Mouse (Mus musculus): ENCODE measurements around the gene Tcea2.

Gene Tcea2

DNA sequence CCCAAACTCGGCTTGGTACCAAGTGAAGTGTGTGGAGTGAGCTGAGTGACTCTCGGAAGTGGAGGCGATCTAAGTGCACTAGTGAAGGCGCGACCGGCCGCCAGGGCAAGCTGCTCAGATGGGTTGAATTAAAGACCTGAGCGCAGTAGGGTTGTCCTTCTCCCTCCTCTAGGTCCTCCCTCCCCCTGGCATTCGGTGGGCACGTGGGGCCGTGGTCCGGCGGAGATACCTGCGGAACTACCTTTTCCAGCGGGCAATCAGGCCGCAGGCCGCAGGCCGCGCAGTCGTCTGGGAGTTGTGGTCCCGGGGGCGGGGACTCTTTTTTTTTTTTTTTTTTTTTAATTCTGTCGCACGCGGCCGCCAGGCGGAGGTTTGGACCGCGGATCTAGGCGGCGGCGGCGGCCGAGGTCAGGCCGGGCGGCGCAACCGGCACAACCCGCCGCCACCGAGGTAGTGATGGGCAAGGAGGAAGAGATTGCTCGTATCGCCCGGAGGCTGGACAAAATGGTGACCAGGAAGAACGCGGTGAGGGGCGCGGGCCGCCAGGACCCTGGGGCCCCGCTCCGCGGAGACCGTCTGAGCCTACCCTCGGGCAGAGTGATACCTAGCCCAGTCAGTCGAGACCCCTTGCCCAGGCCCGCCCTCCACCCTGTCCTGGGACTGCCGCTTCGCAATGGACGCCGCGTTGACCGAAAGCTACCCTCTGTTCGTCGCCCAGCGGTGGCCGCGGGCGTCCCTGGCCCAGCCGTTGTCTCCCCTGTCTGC, at the start of gene Tcea2:
Gene Tcea2 (plus strand): TSS at position 360 of the 765 bp plus-strand sequence.
- DNase-seq (ENCODE audit: low spot score) = peak; percentile 73

DNA sequence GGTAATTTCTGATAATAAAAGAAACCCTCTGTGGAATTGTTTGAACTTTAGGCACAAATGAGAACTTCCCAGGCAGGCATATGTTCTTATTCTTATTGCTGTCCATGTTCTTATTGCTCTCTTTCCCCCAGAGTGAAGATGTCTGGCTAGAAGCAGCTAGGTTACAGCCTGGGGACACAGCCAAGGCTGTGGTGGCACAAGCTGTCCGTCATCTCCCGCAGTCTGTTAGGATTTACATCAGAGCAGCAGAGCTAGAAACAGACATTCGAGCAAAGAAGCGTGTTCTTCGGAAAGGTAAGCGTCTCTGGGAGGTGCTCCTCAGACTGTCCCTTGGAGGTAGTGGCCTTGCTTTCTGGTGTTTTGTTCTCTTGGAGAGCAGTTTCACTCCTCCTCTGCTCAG, 47.5 kb upstream of the Tcea2 start:
- no peak for DNase-seq (ENCODE audit: low spot score)

DNA sequence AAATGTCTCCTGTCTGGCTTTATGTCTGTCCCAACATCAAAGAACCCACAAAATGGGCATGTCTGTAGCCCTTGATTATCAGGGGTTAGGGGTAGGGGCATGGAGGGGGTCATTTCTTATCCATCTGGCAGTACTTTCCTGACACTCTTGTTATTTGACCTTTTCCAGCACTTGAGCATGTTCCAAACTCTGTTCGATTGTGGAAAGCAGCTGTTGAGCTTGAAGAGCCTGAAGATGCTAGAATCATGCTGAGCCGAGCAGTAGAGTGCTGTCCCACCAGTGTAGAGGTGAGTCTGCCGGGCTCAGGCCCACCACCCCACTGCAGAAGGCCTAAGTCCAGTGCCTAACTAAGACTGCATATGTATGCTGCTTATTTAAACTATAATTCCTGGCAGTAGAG, 44.2 kb upstream of the Tcea2 start:
- DNase-seq (ENCODE audit: low spot score) = no peak

DNA sequence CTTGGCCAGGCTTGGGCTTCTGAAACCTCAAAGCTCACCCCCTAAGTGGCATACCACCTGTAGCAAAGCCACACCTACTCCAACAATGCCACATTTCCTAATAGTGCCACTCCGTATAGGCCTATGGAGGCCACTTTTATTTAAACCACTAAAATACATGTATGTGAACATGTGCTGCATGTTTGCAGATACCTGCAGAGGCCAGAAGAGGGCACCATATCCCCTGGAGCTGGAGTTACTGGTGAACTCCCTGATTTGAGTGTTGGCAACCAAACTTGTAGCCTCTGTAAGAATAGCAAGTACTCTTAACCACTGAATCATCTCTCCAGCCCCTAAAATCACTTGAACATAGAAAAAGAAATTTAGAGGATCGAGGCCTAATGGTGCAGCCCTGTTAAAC, 35.7 kb upstream of the Tcea2 start:
- peak; percentile 58 for DNase-seq (ENCODE audit: low spot score)

DNA sequence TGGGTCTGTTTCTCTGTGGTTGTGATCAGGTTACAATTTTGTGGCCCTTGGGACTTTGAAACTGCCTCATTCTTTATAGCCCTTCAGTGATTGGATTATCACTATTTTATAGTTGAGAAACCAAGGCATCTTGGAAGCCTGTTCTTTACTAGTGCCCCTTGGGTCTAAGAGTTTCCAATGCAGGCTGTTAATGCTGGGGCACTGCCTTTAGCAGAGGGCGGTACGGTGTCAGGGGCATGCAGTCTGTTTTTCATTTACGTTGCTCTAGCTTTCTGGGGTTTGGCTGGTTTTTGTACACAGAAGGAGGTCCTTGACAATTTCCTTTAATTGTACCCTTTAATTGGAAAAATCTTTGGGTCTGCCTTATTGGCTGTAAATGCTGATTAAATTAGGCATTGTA, 34.4 kb upstream of the Tcea2 start:
- DNase-seq (ENCODE audit: low spot score) = no peak

DNA sequence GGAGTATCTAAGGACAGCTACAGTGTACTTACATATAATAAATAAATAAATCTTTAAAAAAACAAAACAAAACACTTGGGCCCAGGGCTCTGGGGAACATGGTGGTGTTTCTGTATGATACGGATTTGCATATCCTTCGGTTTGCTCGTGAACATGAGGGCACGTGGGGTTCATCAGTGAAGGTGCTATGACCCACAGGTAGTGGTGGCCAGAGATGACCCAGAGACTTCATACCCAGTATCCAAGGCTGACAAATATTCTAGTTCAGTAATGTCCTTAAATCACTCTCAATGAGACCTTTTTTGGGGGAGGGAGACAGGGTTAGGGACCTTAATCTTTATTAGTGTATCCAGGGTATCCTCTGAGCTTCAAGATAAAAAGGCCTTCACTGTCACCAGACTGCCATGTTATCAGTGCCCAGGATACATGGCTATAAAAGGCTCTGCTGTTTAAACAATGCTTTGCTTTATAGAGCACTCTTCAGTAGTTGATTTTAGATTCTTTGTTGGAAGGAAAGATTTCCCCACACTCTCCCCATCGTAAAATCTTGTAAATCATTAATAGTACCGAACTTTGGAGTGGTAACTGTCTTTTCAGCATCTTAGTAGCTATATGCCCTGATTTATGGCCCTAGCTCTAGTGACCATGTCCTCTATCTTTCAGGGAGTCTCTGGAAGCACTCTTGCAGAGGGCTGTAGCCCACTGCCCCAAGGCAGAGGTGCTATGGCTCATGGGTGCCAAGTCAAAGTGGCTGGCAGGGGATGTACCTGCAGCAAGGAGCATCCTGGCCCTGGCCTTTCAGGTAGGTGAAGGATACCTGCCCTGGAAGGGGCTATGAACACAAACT, 33.3 kb upstream of the Tcea2 start:
- no peak for DNase-seq (ENCODE audit: low spot score)

DNA sequence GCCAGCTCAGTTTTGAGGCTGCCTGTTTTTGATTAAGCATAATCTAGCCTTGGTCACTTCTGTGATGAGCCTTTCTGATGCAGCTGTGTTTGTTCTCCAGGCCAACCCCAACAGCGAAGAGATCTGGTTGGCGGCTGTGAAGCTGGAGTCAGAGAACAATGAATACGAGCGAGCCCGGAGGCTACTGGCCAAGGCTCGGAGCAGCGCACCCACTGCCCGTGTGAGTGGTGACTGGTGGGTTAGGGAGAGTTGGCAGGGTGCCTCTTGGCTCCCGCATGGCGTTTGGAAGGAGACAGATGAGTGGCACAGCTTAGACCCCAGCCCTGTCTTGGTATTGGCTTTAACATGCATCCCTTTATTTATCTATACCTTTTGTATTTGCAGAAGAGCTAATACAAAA, 31.2 kb upstream of the Tcea2 start:
- DNase-seq (ENCODE audit: low spot score) = no peak

DNA sequence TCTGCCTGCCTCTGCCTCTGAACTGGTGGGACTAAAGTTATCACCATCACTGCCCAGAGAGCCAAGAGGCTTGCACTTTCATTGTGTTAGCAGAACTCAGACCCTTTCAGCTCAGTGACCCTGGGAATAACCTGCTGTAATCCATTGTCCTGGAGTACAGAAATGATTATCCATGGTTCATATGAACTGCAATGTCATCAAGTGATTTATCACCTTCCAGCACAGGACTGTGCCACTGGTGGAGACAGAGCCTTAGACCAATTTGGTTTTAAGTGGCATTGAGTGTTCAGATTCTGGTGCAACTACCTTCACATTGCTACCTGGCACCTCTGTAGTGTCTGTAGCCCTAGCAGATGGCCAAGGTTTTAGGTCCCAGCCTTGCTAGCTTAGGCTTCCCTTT, 27.0 kb upstream of the Tcea2 start:
- DNase-seq (ENCODE audit: low spot score) = no peak

DNA sequence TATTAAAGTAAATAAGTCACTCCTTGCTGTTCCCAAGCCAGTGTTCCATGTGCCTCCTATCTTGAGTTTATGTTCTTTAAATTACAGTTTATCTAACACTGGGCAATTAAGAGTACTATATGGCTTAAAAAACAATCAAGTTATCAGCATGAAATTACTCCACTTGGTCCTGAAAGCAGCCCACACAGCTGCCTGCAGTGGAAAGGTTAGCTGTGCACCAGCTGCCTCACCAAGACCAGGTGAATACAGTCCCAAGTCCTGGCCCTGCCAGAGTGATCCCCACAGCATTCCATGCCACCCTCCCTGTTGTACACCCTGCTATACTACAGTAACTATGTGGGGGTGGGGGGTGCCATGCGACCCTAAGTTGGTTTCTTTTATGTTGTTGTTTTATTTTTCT, 26.6 kb upstream of the Tcea2 start:
- no peak for DNase-seq (ENCODE audit: low spot score)

DNA sequence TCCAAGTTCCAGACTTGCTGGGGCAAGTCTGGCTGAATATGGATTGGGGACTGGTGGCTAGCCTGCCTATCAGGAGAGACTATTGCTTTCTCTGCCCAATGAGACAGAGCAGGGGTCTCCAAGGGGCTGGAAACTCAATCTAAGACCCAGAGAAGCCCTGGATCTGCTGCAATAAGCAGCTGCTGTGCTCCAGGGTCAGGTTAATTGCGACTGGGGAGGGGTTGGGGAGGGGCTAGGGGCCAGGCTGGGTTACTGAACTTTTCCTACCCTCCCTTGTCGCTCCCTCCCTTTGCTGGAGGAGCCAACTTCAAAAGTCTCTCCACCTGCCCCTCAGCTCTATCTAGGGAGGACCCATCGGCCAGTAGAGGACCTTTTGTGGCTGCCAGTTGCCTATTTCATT, 23.4 kb upstream of the Tcea2 start, which contains the start of gene Gm29797:
Gene Gm29797 (plus strand): TSS at position 301 of the 400 bp plus-strand sequence.
- DNase-seq (ENCODE audit: low spot score) = no peak

DNA sequence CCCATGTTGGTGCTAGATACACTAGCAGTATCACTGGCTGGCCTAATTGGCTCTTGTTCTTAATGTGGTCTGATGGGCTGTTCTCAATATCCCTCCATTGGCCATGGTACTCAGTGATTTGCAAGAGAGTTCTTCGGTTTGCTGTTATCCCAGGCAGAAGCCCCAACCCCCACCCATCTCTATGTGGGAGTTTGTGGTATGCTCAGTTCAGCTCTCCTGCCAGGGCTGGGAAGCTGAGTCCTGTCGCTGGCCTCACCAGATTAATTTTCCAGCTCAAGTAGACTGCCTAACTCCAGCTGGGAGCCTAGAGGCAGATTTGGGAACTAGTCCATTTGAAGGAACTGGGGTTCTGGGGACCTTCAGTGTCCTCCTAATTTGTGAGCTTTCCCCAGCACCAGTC, 22.7 kb upstream of the Tcea2 start:
- no peak for DNase-seq (ENCODE audit: low spot score)

DNA sequence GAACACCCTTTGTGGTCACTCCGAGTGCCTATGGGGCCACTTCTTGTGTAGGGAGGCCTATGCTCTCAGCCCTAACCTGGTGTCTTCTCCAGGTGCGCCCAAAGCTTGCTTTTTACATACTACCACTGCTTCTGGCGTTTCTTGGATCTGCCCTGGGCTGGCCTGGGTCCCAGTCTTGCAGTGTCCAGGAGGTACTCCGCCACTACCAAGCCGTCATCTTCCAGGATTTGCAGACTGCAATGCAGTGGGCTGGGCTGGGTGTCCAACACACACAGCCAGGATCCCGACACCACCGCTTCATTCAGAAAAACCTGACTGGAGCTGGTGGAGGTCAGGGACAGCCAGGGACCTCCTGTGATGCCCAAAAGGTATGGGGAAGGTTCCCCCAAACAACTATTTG, 21.6 kb upstream of the Tcea2 start:
- DNase-seq (ENCODE audit: low spot score) = no peak

DNA sequence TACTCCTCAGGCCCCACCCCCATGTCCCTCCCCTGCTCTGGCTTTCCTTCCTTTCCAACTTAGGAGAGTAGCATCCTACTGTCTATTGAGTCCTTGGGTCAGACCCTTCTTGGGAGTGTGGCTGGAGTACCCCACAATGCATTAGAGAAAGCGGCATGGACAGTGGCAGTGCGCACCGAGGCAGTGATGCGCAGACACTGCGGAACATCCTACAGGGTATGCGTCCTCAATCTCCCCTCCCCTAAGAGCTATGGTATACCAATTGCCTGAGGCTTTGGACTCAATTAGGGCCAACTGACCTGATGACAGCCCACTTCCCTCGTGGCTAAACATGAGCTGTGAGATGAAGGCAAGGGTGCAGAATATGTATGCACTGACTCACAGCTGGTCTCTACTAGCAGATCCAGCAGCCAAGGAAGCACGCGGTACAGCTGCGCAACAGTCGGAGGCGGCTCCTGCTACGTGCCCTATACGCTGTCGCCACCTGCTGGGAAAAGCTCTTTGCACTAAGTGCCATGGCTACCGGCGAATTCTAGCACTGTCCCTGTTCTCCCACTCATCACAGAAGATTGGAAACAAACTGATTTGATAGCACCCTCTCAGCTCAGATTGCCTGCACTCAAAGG, 21.1 kb upstream of the Tcea2 start:
- DNase-seq (ENCODE audit: low spot score) = peak; percentile 60

DNA sequence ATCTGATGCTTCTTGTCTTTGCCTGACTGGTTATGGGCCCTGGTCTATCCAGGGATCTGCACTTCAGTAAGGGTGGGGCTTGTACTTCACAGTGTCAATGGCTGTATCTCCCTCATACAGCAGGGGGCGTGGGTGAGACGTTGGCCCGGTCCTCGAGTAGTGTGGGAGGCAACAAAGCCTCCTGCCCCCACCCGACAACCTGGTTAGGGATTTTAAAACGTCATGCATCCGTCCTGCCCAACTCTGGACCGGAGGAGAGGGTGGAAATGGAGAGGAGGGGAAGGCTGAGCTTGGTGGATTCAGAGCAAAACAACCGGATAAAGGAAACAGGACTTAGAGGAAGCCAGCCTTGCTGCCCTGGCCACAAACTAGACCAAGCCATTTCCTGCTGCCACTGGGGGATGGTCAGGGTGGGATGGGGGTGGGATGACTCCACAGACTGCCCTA, 20.5 kb upstream of the Tcea2 start:
- DNase-seq (ENCODE audit: low spot score) = peak; percentile 78

DNA sequence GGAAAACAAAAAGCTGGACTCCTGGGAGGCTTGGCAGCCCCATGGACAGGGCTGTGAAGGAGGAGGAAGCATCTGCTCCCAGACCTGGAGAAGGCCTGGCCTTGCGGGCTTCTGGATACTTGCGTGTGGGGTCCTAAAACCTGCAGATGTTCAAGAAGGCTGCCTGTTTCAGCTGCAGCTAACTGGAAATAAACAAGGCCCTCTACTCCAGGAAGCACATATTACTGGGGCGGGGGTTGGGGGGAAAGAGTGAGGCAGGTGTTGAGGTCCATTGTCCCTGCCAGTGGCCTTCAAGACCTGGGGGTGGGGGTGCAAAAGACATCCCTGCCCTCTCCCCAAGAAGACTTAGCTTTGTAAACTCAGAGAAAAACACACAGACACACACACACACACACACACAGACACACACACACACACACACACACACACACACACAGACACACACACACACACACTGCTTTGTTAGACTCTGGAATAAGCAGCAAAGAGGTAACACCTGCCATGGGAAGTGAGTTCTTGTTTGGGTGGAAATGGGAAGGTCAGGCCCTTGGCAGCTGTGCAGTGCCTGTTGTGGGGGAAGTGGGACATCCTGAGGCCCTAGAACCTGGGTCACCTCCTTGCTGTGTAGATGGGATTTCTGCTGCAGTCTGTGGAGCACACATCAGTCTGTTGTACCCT, 17.4 kb upstream of the Tcea2 start:
- no peak for DNase-seq (ENCODE audit: low spot score)

DNA sequence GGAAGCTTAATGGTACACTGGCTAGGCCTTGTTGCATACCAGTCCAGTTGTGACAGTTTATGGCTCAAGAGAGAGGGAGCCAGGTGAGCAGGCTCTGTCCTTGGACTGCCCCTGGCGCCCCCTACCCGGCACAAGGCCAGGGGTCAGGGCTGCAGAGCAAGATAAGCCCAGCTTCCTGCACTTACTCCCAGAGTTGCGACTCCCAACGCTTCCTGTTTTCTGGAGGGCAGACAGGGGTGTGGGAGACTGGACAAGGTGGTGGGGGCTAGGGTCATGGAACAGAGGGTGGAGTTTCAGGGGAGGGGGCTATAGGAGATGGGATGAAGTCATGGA, 16.8 kb upstream of the Tcea2 start:
- DNase-seq (ENCODE audit: low spot score) = no peak

DNA sequence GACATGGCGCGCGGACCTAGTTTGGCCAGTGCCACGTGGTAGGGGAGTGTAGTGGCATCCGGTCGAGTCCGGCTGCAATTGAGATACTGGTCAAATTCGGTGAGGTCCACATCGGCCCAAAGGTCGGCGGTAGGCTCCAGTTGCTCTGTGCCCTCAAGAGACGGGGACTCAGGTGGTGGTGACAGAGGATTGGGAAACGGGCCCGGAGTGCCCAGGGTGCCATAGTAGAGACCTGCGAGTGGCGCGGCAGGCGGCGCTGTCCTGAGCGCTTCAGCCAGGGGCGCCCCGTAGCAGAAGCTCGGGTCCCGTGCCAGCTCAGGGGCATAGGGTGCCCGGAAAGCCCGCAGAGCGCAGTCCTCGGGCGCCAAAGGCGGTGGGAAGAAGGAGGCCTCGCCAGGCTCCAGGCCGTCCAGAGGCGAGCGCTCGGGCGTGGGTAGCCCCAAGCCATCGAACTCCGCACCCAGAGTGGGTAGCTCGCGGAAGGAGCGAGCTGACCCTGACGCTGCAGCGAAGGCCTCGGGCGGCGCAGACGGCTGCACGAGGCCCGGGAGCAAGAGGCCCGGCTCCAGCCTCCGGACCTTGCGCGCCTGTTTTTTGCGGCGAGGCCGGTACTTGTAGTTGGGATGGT, 9.7 kb upstream of the Tcea2 start:
- DNase-seq (ENCODE audit: low spot score) = no peak

DNA sequence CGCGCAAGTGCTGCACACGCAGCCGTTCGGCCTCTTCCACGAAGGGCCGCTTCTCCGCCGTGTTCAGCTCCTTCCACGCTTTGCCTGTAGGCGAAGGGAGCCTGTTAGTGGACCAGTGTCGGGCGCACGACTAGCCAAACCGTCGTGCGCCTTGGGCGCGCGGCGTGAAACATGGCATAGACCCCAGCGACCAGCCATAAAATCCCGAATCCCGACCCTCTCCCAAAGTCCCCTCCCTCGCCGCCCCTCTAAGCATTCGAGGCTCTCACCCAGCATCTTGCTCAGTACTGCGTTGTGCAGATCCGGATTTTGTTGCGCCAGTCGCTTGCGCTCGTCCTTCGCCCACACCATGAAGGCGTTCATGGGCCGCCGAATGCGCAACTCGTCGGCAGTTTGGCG, 9.2 kb upstream of the Tcea2 start:
- DNase-seq (ENCODE audit: low spot score) = no peak

DNA sequence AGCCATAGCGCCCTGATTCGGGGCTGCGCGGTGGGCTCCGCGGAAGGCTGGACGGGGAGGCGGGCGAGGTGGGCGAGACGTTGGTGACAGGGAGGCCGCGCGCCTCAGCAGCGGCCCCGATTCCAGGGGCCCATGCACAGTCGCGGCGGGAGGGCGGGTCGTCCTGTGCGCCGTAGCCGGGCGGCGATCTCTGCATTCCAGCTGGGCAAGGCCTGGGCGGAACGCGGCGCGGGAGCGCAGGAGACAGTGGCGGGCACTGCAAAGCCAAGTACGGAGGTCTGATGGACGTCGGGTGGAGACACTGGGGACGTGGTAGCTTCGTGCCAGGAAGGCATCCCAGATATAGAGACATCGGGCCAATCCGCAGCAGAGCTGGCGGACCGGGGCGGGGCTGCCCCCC, 8.8 kb upstream of the Tcea2 start, which contains the start of gene Sox18:
Gene Sox18 (minus strand): TSS at position 315 of the 400 bp plus-strand sequence.
- no peak for DNase-seq (ENCODE audit: low spot score)

DNA sequence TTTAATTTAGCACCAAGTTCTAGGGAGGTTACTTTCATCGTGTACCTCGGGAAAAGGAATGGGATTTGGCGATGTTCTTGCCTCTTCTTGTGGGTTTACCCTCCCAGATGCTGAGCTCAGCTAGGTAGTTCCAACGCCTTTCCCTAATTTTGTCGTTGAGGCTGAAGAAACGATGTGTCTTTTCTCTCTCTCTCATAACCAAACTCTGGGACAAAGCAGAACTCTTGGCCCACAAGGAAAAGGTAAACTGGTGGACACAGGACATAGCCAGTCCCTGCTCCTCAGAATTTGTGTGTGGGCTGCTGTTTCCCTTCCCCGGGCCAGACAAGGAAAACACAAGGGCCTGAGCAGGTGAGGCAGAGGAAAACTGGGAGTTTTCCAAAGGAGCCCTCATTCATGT, 8.1 kb upstream of the Tcea2 start:
- DNase-seq (ENCODE audit: low spot score) = no peak

DNA sequence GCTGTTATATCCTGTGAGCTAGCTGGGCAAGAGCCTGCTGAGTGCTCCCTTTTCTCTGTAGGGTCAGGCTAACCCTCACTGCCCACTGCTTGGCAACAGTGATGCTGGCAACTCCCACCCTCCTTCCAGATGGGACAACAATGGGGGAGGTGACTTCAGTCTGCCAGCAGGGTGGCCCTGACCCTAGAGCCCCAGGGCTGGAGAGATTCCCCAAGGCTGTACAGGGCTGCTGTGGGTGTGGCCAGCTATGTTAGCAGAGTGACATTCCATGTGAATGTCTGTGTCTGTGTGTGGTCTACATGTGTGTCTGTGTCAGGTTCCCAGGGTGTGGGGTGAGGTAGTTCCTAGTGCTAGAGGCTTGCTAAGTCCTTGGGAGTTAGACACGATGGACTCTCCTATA, 6.6 kb upstream of the Tcea2 start:
- peak; percentile 55 for DNase-seq (ENCODE audit: low spot score)

DNA sequence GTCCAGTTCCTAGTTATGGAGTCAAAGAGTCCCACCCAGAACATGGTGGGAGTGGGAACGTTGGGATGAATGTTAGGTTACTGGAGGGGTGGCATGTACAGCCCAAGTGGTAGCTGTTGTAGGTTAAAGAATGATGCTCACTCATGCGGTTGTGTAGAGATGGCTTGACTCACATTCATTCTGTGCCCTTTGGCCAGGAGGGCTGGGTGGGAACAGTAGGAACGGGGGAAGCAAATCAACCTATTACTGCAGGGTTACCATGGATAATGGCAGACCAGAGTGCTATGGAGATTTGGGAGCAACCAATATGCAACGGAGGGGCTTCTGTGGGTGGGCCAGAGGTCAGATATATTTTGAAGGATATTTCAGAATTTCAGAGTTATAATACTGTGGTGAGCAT, 5.2 kb upstream of the Tcea2 start:
- DNase-seq (ENCODE audit: low spot score) = no peak

All from retina, embryonic 14.5 days (tissue).